Mouse (Mus musculus) 416B (cell line): ENCODE results near the gene Tuba3b.

Experiments used
- DNase-seq: peaks from one replicate; pipeline ENCODE4 v3.0.0; 2011; ENCODE audit warnings: low read depth

Gene Tuba3b

DNA sequence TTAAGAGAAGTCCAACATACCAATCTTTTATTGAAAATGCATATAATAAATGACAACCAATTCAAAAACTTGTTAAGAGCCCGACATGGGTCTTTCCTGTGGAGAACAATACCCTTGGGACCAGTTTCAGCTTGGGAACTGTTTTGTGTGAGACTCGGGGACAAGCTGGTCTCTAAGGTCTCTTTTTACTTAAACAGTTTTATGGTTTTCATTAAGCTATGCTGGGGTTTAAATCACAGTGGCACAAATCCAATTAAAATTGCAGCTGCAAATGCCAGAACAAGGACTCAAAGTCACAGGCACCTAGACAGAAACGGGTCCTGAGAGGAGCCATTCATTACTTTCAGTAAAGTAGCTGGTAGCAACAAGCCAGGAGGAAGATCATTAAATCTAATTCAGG lies 10.4 kb upstream of the Tuba3b start:
- DNase-seq = no peak

DNA sequence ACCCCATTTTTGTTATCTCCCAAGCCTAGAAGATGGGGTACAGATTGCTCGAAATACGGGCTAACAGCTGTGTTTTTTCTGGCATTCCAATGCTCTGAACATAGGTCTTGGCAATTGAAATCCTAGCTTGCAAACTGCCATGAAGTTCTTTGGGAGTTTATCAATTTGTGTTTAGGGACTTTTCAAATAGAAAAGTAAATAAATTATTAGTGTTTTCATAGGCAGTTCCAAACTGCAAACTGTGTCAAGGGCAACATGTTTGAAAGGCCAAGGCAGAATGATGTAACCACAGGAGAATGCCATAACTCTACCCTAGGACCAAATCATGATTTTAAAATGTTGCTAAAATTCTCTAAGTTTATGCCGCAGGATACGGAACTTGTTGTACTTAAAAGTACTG lies 7.8 kb upstream of the Tuba3b start:
- no peak for DNase-seq

DNA sequence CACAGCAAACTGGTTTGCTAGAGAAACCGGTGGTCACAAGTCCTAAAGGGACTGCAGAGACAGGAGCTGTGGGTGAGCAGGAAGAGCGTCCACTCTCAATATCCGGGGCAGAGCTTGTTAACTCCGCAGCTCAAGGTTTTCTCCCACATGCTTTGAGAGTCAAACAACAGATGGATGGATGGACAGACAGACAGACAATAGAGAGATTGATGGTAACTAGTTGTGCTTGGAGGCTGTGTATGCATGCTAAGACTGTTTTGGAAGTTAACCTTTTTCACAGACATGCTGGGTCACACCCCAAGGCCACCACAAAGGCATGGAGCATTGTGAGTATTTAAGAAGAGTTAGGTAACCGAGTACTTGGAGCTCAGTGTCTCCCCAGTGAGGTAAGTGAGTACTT lies 6.9 kb upstream of the Tuba3b start:
- DNase-seq = no peak

DNA sequence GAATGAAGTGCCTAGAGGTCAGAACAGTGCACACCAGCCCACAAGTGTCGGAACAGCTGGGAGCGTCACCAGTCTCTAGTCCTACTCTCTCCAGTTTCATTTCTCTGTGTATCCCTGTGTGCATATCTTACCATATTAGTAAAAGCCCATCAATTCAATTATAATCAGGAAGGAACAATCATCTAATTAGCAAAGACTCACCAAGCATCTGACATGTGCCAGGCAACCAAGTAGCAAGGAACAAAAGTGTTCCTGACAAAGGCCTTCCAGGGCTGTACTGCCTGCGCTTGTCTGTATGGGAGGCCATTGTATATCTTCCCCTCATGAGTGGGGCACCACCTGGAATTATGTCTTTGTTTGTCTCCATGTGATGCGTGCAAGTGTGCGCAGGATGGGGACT lies 4.7 kb upstream of the Tuba3b start:
- DNase-seq = no peak

DNA sequence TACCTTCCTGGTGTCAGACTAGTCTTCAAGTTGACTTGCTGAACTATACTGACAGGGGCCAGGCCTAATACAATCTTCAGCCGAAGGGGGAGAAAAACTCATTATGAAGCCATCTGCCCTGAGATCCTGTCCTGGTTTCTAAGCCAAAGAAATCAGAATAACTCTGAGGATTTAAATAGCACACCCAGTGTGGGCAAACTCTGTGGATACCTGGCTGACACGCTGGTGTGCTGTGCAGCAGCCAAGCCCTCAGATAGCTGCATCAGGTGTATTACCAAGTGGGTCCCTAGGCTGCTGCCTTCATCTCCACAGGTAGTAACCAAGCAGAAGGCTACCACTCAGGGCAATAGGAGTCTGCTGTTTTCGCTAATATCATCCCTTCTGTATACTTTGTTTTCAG lies 2.9 kb upstream of the Tuba3b start:
- no peak for DNase-seq

DNA sequence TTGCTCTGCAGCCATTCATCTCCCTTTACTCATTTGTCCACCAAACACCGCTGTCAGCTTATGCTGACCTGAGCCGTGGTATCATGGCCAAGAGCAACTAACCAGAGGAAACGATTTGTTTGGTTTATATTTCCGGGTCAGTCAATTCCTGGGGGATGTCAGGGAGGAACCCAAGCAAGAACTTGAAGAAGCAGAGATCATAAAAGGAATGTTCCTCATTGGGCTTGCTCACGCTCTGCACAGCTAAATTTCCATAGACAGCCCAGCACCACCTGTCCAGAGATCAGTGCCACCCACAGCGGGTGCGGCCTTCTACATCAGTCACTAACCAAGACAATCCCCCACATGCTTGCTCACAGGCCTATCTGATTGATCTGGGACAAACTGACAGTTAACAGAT lies 1.3 kb upstream of the Tuba3b start, which contains the start of gene Lmntd1:
Gene Lmntd1, minus strand, starts transcription at position 101 of the 400 bp plus-strand sequence.
- DNase-seq = no peak

DNA sequence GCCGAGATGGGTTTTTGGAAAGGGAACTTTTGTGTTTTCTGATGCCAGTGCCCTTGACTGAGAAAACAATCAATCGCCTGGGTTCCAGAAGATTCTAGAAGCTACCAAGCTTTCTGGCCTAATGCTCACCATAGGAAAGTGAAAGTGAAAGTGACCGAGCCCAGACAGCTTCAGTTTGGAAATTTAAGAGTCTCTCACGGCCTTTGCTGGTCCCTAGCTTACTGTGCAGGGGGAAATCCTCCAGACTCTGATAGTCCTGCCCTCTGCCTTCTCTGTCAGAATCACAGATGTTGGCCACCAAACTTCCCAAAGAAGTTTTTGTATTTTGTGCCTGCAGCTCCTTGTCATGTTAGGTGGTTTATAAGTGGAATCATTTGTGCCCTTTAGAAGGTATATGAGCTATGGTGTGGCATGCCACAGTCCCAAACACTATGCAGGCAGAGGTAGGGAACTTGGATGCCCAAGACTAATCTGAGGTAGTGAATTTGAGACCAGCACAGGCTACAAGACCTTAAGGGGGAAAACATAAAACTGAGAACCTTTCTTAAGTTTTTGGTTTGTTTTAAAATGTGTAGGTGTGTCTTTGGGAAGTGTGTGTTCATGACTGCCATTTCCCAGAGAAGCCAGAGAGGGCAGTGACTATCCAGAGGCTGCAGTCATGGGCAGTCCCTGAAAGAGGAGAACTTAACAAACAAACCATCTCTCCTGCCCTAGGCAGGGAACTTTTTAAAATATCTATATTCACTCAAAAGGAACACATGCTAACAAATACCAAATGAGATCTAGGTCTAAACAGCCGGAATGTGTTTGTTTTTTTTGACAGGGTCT lies 1.1 kb downstream of the Tuba3b start:
- peak; percentile 70 for DNase-seq

DNA sequence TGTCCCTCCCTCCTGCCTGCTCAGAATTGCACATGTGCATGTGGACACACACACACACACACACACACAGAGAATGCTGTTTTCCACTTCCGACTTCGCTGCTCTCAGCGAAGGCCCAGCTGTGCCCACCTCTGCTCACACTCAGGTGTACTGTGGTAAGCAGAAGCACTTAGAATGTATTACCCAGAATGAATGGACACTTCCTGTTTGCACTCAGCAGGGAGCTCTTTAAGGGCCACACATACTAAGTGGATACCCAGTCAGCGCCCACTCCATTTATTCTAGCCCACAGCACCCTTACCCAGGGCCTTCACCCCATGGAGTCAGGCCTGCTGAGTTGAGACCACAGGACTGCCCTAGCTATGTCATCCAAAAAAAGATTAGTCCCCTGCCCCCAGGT lies 7.6 kb downstream of the Tuba3b start:
- no peak for DNase-seq

DNA sequence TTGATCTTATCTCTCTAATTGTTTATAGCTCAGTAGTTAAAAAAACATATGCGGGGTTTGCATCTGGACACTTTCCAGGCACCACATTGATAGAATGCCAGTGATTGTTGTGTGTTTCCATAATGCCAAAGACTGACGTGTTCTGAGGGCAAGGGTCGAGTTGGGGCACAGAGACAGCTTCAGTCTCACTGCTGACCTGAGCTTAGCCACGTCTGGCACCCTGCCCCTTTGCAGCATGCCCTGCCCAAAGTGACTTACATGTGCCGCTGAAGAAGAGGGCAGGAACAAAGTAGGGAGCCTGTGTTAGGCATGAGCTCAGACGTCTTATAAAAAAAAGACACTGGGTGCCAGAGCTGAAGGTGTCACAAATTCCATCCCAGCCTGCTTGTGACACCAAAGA lies 14.7 kb downstream of the Tuba3b start:
- no peak for DNase-seq

DNA sequence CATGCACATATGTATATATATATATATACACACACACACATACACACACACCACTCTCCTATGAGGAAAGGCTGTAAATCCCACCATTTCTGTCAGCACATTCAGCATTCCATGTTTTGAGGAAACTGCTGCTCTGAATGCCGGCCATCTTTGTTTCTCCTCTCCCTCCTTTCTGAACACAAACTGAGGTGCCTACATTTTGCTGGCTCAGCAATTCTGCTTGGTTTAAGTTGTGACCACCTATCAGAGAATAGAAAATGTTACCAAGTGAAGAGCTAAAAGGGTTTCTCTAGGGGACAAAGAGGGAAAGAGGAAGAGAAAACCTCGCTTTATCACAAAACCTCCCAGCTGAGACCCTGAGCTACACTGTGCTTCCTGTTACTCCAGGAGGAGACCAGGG lies 18.9 kb downstream of the Tuba3b start:
- DNase-seq = no peak

DNA sequence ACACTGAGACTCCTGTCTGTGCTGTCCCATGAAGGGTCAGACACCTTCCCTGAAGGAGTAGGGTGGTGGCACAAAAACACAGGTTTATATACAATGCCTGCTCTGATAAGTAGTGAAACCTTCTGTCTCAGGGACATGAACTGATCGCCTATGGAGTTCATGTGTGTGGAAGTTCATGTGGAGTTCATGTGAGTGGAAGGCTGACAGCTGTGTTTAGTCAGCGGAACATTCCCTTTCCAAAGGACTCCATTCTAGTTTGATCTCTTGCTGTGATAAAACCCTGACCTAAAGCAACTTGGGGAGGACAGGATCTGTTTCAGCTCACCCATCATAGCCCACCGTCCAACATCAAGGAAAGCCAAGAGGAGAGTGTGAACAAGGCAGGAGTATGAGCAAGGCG lies 21.1 kb downstream of the Tuba3b start:
- DNase-seq = no peak

DNA sequence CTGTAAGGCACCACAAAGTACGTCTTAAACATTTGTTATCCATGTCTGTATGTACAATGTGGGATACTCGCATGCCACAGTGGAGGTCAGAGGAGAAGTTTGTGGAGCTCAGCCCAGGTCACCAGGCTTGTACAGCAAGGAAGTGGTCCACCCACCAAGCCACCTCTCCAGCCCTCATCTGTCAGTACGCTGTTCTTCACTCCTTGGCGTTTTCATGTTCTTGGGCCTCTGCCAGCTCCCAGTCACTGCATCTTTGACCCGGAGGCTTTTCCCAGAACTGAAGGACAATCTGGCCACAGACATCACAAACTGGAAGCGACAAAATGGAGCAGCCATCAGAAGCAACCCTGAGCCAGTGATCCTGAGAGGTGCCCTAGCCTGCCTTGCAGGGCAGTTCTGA lies 22.7 kb downstream of the Tuba3b start:
- DNase-seq = no peak

DNA sequence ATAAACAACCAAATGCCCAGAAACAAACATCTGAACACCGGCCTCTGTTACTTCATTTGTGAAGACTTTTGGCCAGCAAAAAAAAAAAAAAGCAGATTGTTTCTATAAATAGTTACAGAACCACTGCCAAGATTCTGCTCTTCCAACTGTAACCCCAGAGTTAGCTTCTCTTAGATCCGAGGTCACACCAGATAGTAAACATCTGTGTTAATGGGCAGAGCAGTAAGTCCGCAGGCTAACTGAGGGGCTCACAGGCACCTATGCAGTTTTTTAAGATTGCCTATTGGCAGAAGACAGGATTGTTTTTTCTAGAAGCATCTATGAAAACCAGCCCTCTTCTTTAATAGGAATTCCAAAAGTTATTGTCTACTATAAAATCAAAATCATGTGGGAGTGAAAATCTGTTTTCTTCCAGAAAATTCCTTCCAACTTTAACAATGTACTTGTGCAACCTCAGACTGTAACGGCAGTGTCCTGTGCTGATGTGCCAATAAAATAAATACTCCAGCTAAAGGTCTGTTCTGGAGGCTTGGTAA lies 25.5 kb downstream of the Tuba3b start:
- DNase-seq = no peak

DNA sequence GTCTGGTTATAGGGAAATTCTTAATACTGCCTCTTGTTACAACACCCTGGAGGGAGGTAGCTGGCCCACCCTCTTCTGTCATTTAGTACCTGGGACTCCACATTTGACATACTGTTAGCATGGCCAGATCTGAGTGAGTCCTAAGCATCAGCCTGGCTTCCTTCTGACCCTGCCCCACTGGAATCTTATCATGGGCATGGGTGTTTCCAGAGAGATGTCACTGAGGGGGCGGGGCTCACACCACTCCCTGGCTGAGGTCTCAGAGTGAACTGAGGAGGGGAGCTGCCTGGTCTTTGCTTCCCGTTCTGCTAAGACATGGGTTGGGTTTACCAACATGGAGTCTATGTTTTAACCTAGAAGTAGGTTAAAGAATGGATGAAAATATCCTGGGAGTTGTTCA lies 36.4 kb downstream of the Tuba3b start:
- no peak for DNase-seq

DNA sequence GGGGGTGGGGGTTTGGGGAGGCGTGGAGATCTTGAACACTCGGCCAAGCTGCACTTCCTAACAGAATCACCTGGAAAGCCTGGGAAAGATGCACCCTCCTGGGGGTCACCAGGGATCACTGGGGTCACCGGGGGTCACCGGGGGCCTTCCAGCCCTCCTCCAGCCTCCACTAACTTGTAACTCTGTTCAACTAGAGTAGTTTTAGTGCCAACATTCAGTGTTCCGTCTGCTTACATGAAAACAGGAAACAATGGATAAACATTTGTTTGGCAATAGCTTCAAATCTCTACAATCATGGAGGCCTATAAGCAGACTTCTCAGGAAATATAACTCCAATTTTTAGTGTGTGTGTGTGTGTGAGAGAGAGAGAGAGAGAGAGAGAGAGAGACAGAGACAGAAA lies 37.4 kb downstream of the Tuba3b start:
- DNase-seq = no peak

DNA sequence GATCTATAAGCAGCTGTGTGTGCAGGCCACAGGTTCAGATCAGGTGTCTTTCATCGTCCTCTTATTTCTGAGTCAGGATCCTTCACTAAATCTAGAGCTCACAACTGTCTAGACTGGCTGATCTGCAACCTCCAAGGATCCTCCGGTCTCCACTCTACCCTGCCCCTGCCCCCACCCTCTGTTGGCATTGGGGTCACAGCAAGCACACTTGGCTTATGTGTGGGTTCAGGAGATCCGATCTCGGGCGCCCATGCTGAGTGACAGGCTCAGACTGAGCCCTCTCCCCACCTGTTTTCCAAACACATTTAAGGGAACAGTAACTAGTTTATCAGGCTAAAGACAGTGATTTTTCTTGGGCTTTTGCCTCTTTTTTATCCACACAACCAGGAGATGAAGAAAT lies 38.1 kb downstream of the Tuba3b start:
- no peak for DNase-seq

DNA sequence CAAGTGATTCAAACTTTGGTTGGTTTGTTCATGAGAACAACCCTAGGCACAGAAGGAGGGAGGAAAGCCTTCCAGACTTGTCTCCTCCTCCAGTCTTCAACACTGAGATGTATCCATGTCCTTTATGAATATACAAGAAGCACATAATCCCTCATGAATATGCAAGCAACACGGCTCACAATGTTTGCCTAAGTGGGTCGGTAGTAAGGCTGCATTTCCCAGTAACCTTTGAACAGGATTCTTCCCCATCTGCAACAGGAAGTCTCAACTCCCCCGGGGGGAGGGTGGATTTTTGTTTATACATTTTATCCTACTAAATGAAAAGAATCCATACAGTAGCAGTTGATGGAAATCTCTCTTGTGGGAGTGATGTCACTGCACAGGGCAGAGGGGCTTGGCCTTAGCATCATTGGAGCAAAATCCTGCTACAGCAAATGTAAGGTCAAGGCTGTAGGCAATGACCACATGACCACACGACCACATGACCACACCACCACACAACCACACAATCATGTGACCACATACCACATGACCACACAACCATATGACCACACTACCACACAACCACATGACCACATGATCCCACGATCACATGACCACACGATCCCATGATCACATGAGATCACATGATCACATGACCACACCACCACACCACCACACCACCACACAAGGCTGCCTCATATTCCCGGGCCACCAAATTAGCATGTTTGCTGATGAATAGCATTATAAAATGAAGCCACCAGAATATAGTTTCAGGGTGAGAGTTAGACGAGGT lies 38.7 kb downstream of the Tuba3b start:
- DNase-seq = peak; percentile 71

DNA sequence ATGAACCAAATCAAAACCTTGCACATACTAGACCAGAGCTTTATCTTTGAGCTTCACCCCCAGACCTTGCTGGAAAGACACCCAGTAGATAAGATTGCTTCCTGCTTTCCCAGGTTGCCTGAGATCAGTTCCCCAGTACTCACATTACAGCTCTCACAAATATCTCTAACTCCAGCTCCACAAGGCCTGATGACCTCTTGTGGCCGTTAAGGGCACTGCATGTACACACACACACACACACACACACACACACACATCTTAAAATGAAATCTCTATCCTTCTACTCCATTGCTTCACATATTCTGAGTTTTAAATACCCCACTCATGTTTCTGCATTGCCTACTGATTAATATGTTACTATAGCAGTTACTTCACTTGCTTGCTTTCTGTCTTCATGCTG lies 40.1 kb downstream of the Tuba3b start:
- DNase-seq = peak; percentile 13

DNA sequence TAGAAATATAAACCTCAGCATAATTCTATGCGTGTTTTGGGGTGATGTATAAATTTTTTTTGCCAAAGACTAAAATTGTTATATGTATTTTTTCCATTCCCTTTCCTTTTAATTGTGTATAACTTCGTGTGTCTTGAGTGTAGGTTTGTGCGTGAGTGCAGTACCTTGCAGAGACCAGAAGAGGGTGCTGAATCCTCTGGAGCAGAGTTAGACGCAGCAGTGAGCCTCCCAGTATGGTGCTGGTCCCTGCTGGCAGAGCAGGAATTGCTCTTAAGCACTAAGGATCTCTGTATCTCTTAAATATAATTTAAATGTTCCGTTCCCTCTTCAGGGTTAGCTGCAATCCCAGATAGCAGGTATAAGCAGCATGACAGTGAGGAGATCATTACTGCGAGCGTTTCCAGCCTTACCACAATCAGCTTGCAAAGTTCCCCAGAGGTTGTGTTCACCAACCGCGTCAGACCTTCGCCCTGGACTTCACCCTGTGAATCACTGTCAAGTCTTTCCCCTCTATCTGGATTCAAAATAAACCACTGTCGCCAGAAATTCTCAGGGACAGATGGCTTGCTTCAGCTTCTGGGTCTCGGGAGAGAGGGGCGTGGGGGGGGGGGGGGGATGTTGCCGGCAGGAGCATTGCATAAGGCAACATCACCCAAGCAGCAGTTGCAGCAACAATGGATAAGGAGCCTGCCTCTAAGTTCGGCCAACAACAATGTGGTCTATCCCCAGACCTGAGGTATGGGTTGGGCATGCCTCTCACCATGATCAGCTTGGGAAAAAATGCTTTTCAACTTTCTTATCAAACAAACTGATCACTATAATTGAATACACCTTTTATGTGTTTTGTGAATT lies 41.4 kb downstream of the Tuba3b start:
- peak; percentile 17 for DNase-seq

DNA sequence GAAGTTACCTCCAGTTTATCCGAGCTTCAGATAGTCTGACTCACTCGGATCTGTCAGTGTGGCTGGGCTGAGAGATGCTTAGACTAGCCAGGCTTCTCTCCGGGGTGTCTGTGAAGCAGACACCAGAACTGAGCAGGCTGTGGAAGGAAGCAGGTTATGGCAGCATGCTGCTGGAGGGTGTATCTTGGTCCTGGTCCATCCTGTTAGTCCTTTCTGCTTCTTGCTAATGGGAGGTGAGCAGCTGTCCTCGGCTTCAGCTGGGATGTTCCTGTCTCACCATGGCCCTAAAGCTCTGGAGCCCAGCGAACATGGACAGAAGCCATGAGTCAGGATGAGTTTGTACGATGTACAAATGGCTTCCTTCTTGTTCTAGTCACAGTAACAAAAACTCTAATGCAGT lies 43.6 kb downstream of the Tuba3b start:
- DNase-seq = no peak

DNA sequence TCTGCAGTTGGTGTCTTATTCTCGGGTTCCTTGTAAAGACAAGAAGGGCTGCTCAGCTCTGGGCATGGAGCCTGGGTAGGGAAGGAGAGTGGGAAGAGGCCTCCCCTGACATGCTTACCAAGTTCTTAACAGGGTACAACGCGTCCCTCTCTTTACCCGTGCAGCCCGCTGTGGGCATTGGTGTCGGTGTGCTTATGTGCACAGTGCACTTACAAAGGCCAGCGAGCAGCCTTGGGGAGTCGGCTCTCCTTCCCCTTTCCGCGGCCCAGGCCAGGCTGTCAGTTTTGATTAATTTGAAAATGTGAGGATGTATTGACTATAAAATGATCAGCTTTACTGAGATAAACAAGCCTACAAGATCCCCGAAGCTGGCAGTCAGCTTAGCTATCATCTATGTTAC lies 45.4 kb downstream of the Tuba3b start:
- DNase-seq = no peak

DNA sequence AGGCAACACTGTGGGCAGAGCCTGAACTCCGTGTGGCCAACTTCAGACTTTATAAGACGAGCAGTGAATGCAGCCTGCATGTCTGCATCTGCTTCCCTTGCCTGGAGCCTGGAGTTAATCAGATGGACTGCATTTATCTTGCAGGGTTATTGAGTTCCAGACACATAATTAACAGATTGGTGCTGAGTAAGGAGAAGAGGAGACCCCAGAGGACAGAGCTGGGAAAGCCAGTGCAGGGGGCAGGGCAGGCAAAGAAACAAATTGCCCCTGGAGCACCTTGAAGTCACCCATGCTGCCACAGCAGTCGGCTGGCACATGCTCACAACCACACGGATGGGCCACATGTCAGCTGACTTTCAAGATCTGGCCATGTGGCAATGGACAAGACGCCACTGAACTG lies 48.7 kb downstream of the Tuba3b start:
- no peak for DNase-seq
